Mouse (Mus musculus): ENCODE results near the gene Spo11. TPM values are rescaled to one million over a fixed set of nuclear protein-coding genes. Genes with fewer than 3 reads are reported as not detected.

Spo11 gene
- polyA plus RNA-seq, 1 experiment from 2014 or later: 0.09 TPM

DNA sequence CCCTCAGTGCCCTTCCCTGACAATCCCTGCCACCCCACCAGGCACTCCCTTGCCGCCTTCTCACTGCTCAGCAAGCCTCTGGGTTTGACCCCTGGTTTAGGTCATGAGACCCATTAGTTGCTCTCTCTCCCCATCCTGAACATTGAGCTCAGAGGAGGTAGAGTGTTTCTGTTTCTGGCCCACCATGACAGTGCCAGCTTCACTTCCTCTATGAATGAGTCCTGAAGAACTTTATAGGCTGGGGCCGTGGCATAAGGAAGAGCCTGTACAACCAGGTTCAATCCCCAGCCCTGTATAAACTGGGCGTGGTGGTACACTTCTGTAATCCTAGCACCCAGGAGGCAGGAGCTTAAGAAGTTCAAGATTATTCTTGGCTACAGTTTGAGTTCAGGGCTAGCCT lies 63.3 kb downstream of the Spo11 start:
- H3K9me3 ChIP-seq (ENCODE audit: control insufficient read depth, low read length): no peaks in the 10 kb centered on the region
- no peaks in the 10 kb centered on the region for H3K36me3 ChIP-seq (ENCODE audit: control insufficient read depth, insufficient read depth, low read length)
- H3K27me3 ChIP-seq (ENCODE audit: control insufficient read depth, insufficient read depth, low read length): no peaks in the 10 kb centered on the region
- ATAC-seq (ENCODE audit: low read depth): no peak
- no peaks in the 10 kb centered on the region for H3K4me1 ChIP-seq (ENCODE audit: control insufficient read depth, insufficient read depth, low read length)
- 85% methylated on average over 3 of the region's 3 CpGs for WGBS
- no peak overlapping the region for H3K4me2 ChIP-seq (ENCODE audit: low read depth, low read length)
- no peak overlapping the region for H3K27ac ChIP-seq (ENCODE audit: low read depth, low read length)
- no peak overlapping the region for H3K9ac ChIP-seq (replicated peaks; ENCODE audit: low read depth, low read length)
- no peak overlapping the region for H3K4me3 ChIP-seq (ENCODE audit: low read depth, low read length)

DNA sequence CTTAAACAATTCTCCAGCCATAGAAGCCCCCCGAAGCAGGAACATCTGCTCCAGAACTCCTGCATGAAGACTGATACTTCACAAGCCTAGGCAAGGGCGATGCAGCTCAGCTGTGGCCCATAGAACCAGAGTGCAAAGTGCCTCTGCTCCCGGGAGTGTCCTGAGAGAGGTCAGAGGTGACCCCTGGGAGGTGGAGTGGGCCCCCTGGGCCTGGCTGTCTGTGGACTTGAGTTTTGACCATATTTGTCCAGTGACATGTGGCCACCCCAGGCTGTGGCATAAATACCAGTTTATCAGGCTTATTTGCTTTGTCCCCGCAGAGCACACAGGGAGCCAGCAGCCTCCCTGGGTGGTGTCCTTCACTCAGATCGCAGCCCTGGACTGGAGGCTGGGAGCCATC lies 63.7 kb downstream of the Spo11 start:
- Histone ChIP-seq H3K4me3 (ENCODE audit: low read depth, low read length) (no peak overlapping the region), H3K27ac (ENCODE audit: low read depth, low read length) (no peak overlapping the region), H3K9ac (replicated peaks; ENCODE audit: low read depth, low read length) (no peak overlapping the region), H3K4me2 (ENCODE audit: low read depth, low read length) (no peak overlapping the region), H3K9me3 (ENCODE audit: control insufficient read depth, low read length) (no peaks in the 10 kb centered on the region), H3K36me3 (ENCODE audit: control insufficient read depth, insufficient read depth, low read length) (no peaks in the 10 kb centered on the region), H3K4me1 (ENCODE audit: control insufficient read depth, insufficient read depth, low read length) (no peaks in the 10 kb centered on the region), H3K27me3 (ENCODE audit: control insufficient read depth, insufficient read depth, low read length) (no peaks in the 10 kb centered on the region)
- 72% methylated on average over 5 of the region's 5 CpGs for WGBS
- ATAC-seq (ENCODE audit: low read depth): no peak

DNA sequence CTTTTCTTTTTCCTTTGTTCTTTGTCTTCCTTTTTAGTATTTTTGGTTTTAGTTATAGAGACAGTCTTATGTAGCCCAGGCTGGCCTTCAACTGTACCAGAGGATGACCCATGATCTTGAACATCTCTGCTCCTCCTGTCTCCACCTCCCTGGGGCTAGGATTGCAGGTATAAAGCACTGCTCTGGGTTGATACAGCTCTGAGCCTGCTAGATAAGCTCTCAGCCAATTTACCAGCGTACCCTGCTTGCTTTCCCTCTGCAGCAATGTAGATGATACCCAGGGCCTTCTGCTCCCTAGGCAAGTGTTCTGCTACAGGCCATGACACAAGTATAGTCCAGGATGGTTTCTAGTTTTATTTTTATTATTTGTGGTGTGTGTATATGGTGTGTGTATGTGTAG lies 64.4 kb downstream of the Spo11 start:
- Histone ChIP-seq H3K4me1 (ENCODE audit: control insufficient read depth, insufficient read depth, low read length) (no peaks in the 10 kb centered on the region), H3K27ac (ENCODE audit: low read depth, low read length) (no peak overlapping the region), H3K36me3 (ENCODE audit: control insufficient read depth, insufficient read depth, low read length) (no peaks in the 10 kb centered on the region), H3K27me3 (ENCODE audit: control insufficient read depth, insufficient read depth, low read length) (no peaks in the 10 kb centered on the region), H3K4me3 (ENCODE audit: low read depth, low read length) (no peak overlapping the region), H3K9me3 (ENCODE audit: control insufficient read depth, low read length) (no peaks in the 10 kb centered on the region), H3K9ac (replicated peaks; ENCODE audit: low read depth, low read length) (no peak overlapping the region), H3K4me2 (ENCODE audit: low read depth, low read length) (no peak overlapping the region)
- 83% methylated on average over 1 of the region's 1 CpGs for WGBS
- ATAC-seq (ENCODE audit: low read depth): no peak

DNA sequence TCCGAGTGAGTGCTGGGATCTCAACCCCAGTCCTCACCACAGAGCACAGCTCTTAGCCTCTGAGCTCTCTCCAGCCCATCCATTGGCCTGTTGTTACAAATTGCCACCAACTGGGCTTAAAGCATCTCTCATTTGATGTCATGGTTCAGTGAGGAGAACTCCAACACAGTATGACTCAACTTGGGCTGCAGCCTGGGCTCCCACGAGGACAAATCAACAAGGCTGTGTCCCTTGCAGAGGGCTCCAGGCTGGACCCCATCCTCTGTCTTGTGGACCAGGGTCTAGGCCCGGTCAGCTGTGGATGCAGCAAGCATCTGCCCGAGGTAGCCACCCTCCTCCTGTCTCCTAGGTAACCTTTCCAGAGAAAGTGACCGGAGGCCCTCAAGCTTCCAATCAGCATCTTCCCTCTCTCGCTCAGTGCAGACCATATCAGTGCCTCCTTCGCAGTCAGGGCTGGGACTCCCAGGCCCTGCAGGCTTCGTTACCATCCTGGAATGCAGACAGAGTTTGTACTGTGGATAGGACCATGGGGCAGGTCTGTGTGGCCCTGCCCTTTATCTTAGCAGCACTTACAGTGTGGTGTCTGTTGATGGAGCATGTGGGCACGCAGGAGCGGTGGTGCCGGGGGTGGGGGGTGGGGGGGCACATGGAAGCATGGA lies 65.1 kb downstream of the Spo11 start:
- H3K4me1 ChIP-seq (ENCODE audit: control insufficient read depth, insufficient read depth, low read length): no peaks in the 10 kb centered on the region
- no peak overlapping the region for H3K4me3 ChIP-seq (ENCODE audit: low read depth, low read length)
- no peak overlapping the region for H3K4me2 ChIP-seq (ENCODE audit: low read depth, low read length)
- H3K9ac ChIP-seq (replicated peaks; ENCODE audit: low read depth, low read length): no peak overlapping the region
- no peak overlapping the region for H3K27ac ChIP-seq (ENCODE audit: low read depth, low read length)
- no peak for ATAC-seq (ENCODE audit: low read depth)
- H3K36me3 ChIP-seq (ENCODE audit: control insufficient read depth, insufficient read depth, low read length): no peaks in the 10 kb centered on the region
- WGBS: 69% methylated on average over 11 of the region's 11 CpGs
- H3K27me3 ChIP-seq (ENCODE audit: control insufficient read depth, insufficient read depth, low read length): no peaks in the 10 kb centered on the region
- H3K9me3 ChIP-seq (ENCODE audit: control insufficient read depth, low read length): no peaks in the 10 kb centered on the region

Other genes with a start within 250 kb of the Spo11 start
- gene Bmp7, start 37.4 kb upstream of the Spo11 start, polyA plus RNA-seq (2014; fragmentation: Nextera tagmentation; extraction: Ambion mirVana): 5.8 and 19.1 TPM in 2 replicates
- gene Rae1, start 22.4 kb downstream of the Spo11 start, polyA plus RNA-seq (2014; fragmentation: Nextera tagmentation; extraction: Ambion mirVana): 108 and 118 TPM in 2 replicates
- gene Rbm38, start 42.8 kb downstream of the Spo11 start, polyA plus RNA-seq (2014; fragmentation: Nextera tagmentation; extraction: Ambion mirVana): 11.9 and 13.3 TPM in 2 replicates
- 0.08 TPM in 1 of 2 replicates, not detected in the other for gene Ctcfl, start 141.8 kb downstream of the Spo11 start, polyA plus RNA-seq (2014; fragmentation: Nextera tagmentation; extraction: Ambion mirVana)
- 0.07 and 0.13 TPM in 2 replicates for gene Pck1, start 175.3 kb downstream of the Spo11 start, polyA plus RNA-seq (2014; fragmentation: Nextera tagmentation; extraction: Ambion mirVana)
- gene Zbp1, start 241.2 kb downstream of the Spo11 start, polyA plus RNA-seq (2014; fragmentation: Nextera tagmentation; extraction: Ambion mirVana): 0.12 TPM in 1 of 2 replicates, not detected in the other